Mouse (Mus musculus): ENCODE results near the gene Pecam1. TPM values are rescaled to one million over a fixed set of nuclear protein-coding genes. Genes with fewer than 3 reads are reported as not detected.

Pecam1 gene
- polyA plus RNA-seq, 1 experiment from 2014 or later, result 17.4 TPM

- Histone ChIP-seq H3K36me3 (no peaks in the 10 kb centered on the region), H3K27me3 (no peaks in the 10 kb centered on the region), H3K9ac (no peak overlapping the region), H3K4me3 (no peak overlapping the region), H3K9me3 (no peaks in the 10 kb centered on the region), H3K27ac (no peak overlapping the region; the same call in 1 of the 2 replicates), H3K4me1 (replicated peaks) (peaks cover 21% of the 10 kb centered on the region), H3K4me2 (no peak overlapping the region)
- 94% methylated on average over 5 of the region's 5 CpGs for WGBS
- ATAC-seq (ENCODE audit: low FRiP score), result no peak
These were observed 74.6 kb downstream of the Pecam1 start for GRCm38 (mm10) chr11:106675875-106676274.

GRCm38 (mm10) chr11:106675201-106675726, 75.2 kb downstream of the Pecam1 start:
- Histone ChIP-seq H3K9me3 (no peaks in the 10 kb centered on the region), H3K27me3 (no peaks in the 10 kb centered on the region), H3K4me3 (no peak overlapping the region), H3K36me3 (no peaks in the 10 kb centered on the region), H3K4me1 (replicated peaks) (peaks cover 21% of the 10 kb centered on the region), H3K9ac (no peak overlapping the region), H3K27ac (peak overlapping the region; percentile 88), H3K4me2 (peak overlapping the region; percentile 32; the same call in 1 of the 2 replicates)
- ATAC-seq (ENCODE audit: low FRiP score), result no peak
- 72% methylated on average over 10 of the region's 10 CpGs for WGBS

- H3K27ac ChIP-seq, result peak overlapping the region; percentile 88
- H3K36me3 ChIP-seq, result no peaks in the 10 kb centered on the region
- no peak overlapping the region for H3K4me3 ChIP-seq
- peak; percentile 84 for ATAC-seq (ENCODE audit: low FRiP score)
- no peaks in the 10 kb centered on the region for H3K27me3 ChIP-seq
- peaks cover 27% of the 10 kb centered on the region for H3K4me1 ChIP-seq (replicated peaks)
- WGBS, result 3% methylated on average over 9 of the region's 9 CpGs
- H3K9me3 ChIP-seq, result no peaks in the 10 kb centered on the region
- H3K9ac ChIP-seq, result peak overlapping the region; percentile 40
- H3K4me2 ChIP-seq, result peak overlapping the region; percentile 32
These were observed 75.7 kb downstream of the Pecam1 start for GRCm38 (mm10) chr11:106674612-106675153.

GRCm38 (mm10) chr11:106673727-106674611, 76.5 kb downstream of the Pecam1 start:
- peak overlapping the region; percentile 88 for H3K27ac ChIP-seq
- WGBS, result 76% methylated on average over 8 of the region's 8 CpGs
- peak overlapping the region; percentile 40 for H3K9ac ChIP-seq
- peak overlapping the region; percentile 32 for H3K4me2 ChIP-seq
- no peaks in the 10 kb centered on the region for H3K9me3 ChIP-seq
- ATAC-seq (ENCODE audit: low FRiP score), result 0 out of 2 replicates have a peak, but pooled peaks have one; percentile 4
- no peaks in the 10 kb centered on the region for H3K27me3 ChIP-seq
- no peaks in the 10 kb centered on the region for H3K36me3 ChIP-seq
- peaks cover 33% of the 10 kb centered on the region for H3K4me1 ChIP-seq (replicated peaks)
- no peak overlapping the region for H3K4me3 ChIP-seq

DNA sequence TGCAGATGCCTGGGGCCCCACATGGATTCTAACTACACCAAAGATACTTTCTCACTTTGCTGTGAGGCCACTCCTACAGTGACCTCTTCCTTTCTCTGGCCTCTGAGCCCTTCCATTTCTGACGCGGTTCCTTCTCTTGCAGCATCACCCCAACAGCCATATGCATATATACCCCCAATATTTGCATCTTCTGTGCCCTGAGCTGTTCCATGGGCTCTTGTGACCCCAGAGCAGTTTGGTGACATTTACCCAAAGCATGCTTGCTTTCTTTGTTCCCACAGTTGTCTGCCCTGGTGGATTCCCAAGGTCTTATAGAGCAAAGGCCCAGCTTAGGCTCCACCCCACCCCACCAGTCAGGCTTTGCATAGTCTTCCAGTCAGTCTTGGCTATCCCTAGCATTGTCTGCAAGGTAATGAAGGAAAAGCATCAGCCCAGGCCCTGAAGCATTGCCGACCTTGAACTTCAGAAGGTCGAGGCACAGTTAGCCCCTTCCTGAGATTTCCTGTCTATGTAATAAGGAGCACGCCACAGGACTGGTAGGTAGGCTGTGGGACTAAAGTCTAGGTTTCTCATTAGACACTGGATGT, 77.4 kb downstream of the Pecam1 start:
- no peak for ATAC-seq (ENCODE audit: low FRiP score)
- Histone ChIP-seq H3K27me3 (no peaks in the 10 kb centered on the region), H3K27ac (no peak overlapping the region), H3K4me1 (replicated peaks) (peaks cover 33% of the 10 kb centered on the region), H3K4me2 (no peak overlapping the region), H3K9me3 (no peaks in the 10 kb centered on the region), H3K4me3 (no peak overlapping the region), H3K9ac (no peak overlapping the region), H3K36me3 (no peaks in the 10 kb centered on the region)
- WGBS, result 91% methylated on average over 5 of the region's 5 CpGs

DNA sequence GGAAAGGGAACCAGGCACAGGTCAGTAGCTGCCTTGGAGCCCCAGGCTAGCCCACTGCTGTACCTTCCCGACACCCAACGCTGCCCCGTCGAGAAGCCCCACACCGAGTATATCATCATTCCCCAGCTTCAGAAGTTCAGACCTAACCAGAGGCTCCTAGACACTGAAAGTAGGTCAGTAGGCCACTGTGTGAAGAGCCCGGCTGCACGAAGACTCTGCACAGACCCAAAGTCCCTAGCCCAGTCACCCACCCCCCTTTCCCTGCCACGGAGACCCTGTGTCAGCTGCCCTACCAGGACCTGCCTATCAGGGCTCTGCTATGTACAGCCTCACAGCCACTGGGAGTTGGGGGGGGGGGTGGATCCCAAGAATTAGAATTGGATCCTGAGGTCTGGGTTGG, 78.6 kb downstream of the Pecam1 start:
- Histone ChIP-seq H3K9ac (no peak overlapping the region), H3K4me1 (replicated peaks) (peaks cover 33% of the 10 kb centered on the region), H3K9me3 (no peaks in the 10 kb centered on the region), H3K4me2 (no peak overlapping the region), H3K4me3 (no peak overlapping the region), H3K36me3 (no peaks in the 10 kb centered on the region), H3K27ac (no peak overlapping the region), H3K27me3 (no peaks in the 10 kb centered on the region)
- WGBS, result 92% methylated on average over 8 of the region's 8 CpGs
- no peak for ATAC-seq (ENCODE audit: low FRiP score)

- ATAC-seq (ENCODE audit: low FRiP score), result no peak
- H3K27ac ChIP-seq, result no peak overlapping the region
- no peaks in the 10 kb centered on the region for H3K36me3 ChIP-seq
- H3K9ac ChIP-seq, result no peak overlapping the region
- peaks cover 33% of the 10 kb centered on the region for H3K4me1 ChIP-seq (replicated peaks)
- no peak overlapping the region for H3K4me2 ChIP-seq
- no peak overlapping the region for H3K4me3 ChIP-seq
- WGBS, result 69% methylated on average over 4 of the region's 4 CpGs
- H3K27me3 ChIP-seq, result no peaks in the 10 kb centered on the region
- H3K9me3 ChIP-seq, result no peaks in the 10 kb centered on the region
These were observed 79.4 kb downstream of the Pecam1 start for GRCm38 (mm10) chr11:106670951-106671478.

GRCm38 (mm10) chr11:106670266-106670665, 80.2 kb downstream of the Pecam1 start:
- Histone ChIP-seq H3K9ac (no peak overlapping the region), H3K4me2 (no peak overlapping the region), H3K36me3 (no peaks in the 10 kb centered on the region), H3K27ac (no peak overlapping the region), H3K27me3 (no peaks in the 10 kb centered on the region), H3K9me3 (no peaks in the 10 kb centered on the region), H3K4me3 (no peak overlapping the region), H3K4me1 (replicated peaks) (peaks cover 31% of the 10 kb centered on the region)
- WGBS, result 67% methylated on average over 3 of the region's 3 CpGs
- no peak for ATAC-seq (ENCODE audit: low FRiP score)

GRCm38 (mm10) chr11:106669873-106670173, 80.6 kb downstream of the Pecam1 start:
- Histone ChIP-seq H3K9me3 (no peaks in the 10 kb centered on the region), H3K4me2 (no peak overlapping the region), H3K27me3 (no peaks in the 10 kb centered on the region), H3K36me3 (no peaks in the 10 kb centered on the region), H3K4me1 (replicated peaks) (peaks cover 26% of the 10 kb centered on the region), H3K27ac (no peak overlapping the region), H3K9ac (no peak overlapping the region), H3K4me3 (no peak overlapping the region)
- ATAC-seq (ENCODE audit: low FRiP score), result no peak
- WGBS, result 37% methylated on average over 5 of the region's 9 CpGs

GRCm38 (mm10) chr11:106669102-106669872, 81.1 kb downstream of the Pecam1 start:
- WGBS, result 39% methylated on average over 8 of the region's 8 CpGs
- no peaks in the 10 kb centered on the region for H3K36me3 ChIP-seq
- ATAC-seq (ENCODE audit: low FRiP score), result no peak
- no peaks in the 10 kb centered on the region for H3K9me3 ChIP-seq
- H3K27me3 ChIP-seq, result no peaks in the 10 kb centered on the region
- H3K4me1 ChIP-seq (replicated peaks), result peaks cover 21% of the 10 kb centered on the region
- 0 out of 2 replicates have a peak overlapping the region, but pooled peaks have one; percentile 29 for H3K9ac ChIP-seq
- no peak overlapping the region for H3K4me3 ChIP-seq
- H3K4me2 ChIP-seq, result no peak overlapping the region
- H3K27ac ChIP-seq, result no peak overlapping the region

GRCm38 (mm10) chr11:106668336-106668735, 82.1 kb downstream of the Pecam1 start:
- H3K27me3 ChIP-seq, result no peaks in the 10 kb centered on the region
- no peak overlapping the region for H3K4me2 ChIP-seq
- H3K27ac ChIP-seq, result no peak overlapping the region
- ATAC-seq (ENCODE audit: low FRiP score), result no peak
- no peak overlapping the region for H3K9ac ChIP-seq
- no peaks in the 10 kb centered on the region for H3K36me3 ChIP-seq
- H3K4me3 ChIP-seq, result no peak overlapping the region
- H3K4me1 ChIP-seq (replicated peaks), result peaks cover 13% of the 10 kb centered on the region
- H3K9me3 ChIP-seq, result no peaks in the 10 kb centered on the region
- 64% methylated on average over 7 of the region's 7 CpGs for WGBS

- H3K9ac ChIP-seq, result no peak overlapping the region
- WGBS, result 87% methylated on average over 11 of the region's 11 CpGs
- H3K27ac ChIP-seq, result no peak overlapping the region
- no peaks in the 10 kb centered on the region for H3K36me3 ChIP-seq
- H3K4me3 ChIP-seq, result no peak overlapping the region
- no peak overlapping the region for H3K4me2 ChIP-seq
- H3K9me3 ChIP-seq, result no peaks in the 10 kb centered on the region
- ATAC-seq (ENCODE audit: low FRiP score), result no peak
- H3K27me3 ChIP-seq, result no peaks in the 10 kb centered on the region
- peaks cover 13% of the 10 kb centered on the region for H3K4me1 ChIP-seq (replicated peaks)
These were observed 82.6 kb downstream of the Pecam1 start for GRCm38 (mm10) chr11:106667855-106668254.

All from hindbrain, embryonic 13.5 days (tissue).